Mouse (Mus musculus): Measurements from ENCODE around the gene Olfr569. TPM values are rescaled to one million over a fixed set of nuclear protein-coding genes. Genes with fewer than 3 reads are reported as not detected.

The Olfr569 gene
- polyA plus RNA-seq (2015; fragmentation: Nextera tagmentation; extraction: Ambion mirVana) = not detected in 2 replicates

DNA sequence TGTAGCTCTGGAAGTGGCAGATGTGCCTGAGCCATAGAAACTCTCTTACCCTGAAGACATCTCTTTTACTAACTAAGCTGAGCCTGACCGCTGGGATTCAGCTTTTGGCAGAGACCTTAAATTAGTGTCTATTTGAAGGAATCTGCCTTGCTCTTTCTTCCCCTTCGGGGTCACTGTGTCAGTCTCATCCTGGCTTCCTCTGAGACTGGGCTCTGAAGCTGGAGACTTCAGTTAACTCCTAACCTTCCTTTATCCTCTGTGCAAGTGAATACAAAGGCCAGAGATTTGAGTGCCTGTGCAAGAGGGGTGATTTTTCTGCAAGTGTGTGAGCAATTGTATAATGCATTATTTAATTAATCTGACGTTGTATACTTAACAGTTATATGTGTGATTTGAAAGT is at the start of gene Olfr569:
Gene Olfr569 (minus strand): TSS at position 101 of the 400 bp plus-strand sequence.

GRCm38 (mm10) chr7:102924109-102924508 is 33.4 kb upstream of the Olfr569 start, which contains the start of gene Olfr572:
Olfr572 (plus strand) TSS chr7:102924409.

DNA sequence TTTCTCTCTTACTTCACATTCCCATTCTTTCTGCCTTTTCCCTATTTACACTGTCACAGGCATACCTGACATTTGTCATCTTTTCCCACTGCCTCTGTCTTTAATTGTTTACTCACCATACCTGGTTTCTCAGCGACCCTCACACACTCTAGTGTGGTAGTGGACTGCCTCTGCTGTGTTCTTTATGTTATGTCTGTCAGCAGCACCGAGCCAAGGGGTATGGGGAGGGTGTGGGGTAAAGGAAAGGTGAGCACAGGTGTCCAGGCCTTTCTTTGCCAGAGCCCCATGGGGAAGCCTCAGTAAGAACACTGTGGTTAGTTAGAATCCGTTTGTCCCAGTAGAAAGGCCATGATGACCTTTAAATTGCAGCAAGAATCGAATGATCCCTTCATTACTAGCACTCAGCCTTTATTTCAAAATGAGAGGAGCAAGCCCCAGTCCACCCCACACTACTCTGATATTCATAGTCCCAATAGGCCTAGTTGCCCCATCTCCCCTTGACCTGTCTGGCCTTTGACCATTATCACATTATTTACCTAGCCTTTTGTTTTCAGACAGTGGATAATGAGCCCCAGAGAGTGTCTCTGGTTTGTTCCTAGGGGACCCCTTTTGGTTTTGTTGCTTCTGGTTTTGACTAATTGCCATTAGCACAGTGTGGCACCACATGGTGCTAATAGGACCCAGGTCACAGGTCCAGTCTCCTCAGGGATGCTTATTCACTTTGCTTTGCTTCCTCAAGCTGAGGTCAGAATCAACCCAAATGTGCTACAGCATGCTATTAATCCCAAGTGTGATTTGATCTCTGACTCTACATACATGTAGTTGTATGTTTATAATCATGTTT is 26.6 kb upstream of the Olfr569 start, which contains the start of gene Olfr571:
Gene Olfr571 (minus strand): TSS at position 505 of the 844 bp plus-strand sequence.

DNA sequence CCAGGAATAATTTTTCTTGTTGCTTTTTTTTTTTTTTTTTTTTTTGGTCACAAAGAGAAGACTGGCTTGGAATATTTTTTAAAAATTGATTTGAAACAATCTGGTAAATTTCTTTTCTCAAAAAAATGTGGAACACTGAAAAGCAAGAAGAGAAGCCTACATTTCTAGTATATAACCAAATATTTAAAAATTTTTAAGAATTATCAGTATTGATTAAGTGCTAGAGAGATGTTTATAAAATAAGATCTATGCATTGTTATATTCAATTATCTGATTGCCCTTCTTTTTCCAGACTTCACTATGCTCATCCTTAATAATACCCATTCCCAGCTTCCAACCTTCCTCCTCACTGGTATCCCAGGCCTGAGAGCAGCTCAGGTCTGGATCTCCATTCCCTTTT is 13.9 kb downstream of the Olfr569 start, which contains the start of gene Olfr568:
Gene Olfr568 (plus strand): TSS at position 301 of the 400 bp plus-strand sequence.

DNA sequence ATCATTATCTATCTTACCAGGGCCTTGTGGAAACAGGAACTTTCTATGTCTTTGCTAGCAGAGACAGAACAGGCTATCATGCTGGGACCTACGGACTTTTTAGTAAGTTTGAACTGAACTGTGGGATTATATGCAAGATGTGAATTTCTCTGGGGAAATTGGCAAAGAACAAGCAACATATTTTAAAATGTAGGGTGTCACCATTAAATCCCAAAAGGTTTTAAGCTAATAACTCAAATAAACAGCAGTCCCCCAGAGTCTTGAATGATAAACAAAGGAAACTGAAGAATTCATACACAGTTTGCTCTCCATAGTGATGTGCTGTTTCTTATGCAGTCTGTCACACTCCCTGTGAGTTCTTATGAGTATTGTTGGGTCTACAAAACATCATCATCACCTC is 32.0 kb downstream of the Olfr569 start, which contains the start of gene Olfr566:
Gene Olfr566 (minus strand): TSS at position 101 of the 400 bp plus-strand sequence.

Other genes starting within 250 kb of the Olfr569 start
- gene Olfr555, start 232.1 kb downstream of the Olfr569 start, polyA plus RNA-seq (2015; fragmentation: Nextera tagmentation; extraction: Ambion mirVana) = not detected in 2 replicates
- not detected in 2 replicates for gene Olfr556, start 226.0 kb downstream of the Olfr569 start, polyA plus RNA-seq (2015; fragmentation: Nextera tagmentation; extraction: Ambion mirVana)
- 17.6 and 21.1 TPM in 2 replicates for gene Trim68, start 203.6 kb downstream of the Olfr569 start, polyA plus RNA-seq (2015; fragmentation: Nextera tagmentation; extraction: Ambion mirVana)
- gene Olfr557, start 195.0 kb downstream of the Olfr569 start, polyA plus RNA-seq (2015; fragmentation: Nextera tagmentation; extraction: Ambion mirVana) = not detected in 2 replicates
- gene Olfr558, start 188.7 kb downstream of the Olfr569 start, polyA plus RNA-seq (2015; fragmentation: Nextera tagmentation; extraction: Ambion mirVana) = 0.28 and 0.49 TPM in 2 replicates
- gene Olfr33, start 171.8 kb downstream of the Olfr569 start, polyA plus RNA-seq (2015; fragmentation: Nextera tagmentation; extraction: Ambion mirVana) = not detected in 2 replicates
- gene Olfr559, start 163.4 kb downstream of the Olfr569 start, polyA plus RNA-seq (2015; fragmentation: Nextera tagmentation; extraction: Ambion mirVana) = not detected in 2 replicates
- 0.11 TPM in 1 of 2 replicates, not detected in the other for gene Olfr560, start 131.5 kb downstream of the Olfr569 start, polyA plus RNA-seq (2015; fragmentation: Nextera tagmentation; extraction: Ambion mirVana)
- gene Olfr78, start 131.4 kb downstream of the Olfr569 start, polyA plus RNA-seq (2015; fragmentation: Nextera tagmentation; extraction: Ambion mirVana) = 5.3 and 6.3 TPM in 2 replicates
- gene Olfr561, start 119.7 kb downstream of the Olfr569 start, polyA plus RNA-seq (2015; fragmentation: Nextera tagmentation; extraction: Ambion mirVana) = not detected in 2 replicates
- not detected in 2 replicates for gene Olfr564, start 87.4 kb downstream of the Olfr569 start, polyA plus RNA-seq (2015; fragmentation: Nextera tagmentation; extraction: Ambion mirVana)
- gene Olfr566, start 32.1 kb downstream of the Olfr569 start, polyA plus RNA-seq (2015; fragmentation: Nextera tagmentation; extraction: Ambion mirVana) = not detected in 2 replicates
- not detected in 2 replicates for gene Olfr568, start 13.8 kb downstream of the Olfr569 start, polyA plus RNA-seq (2015; fragmentation: Nextera tagmentation; extraction: Ambion mirVana)
- gene Olfr570, start 3.7 kb upstream of the Olfr569 start, polyA plus RNA-seq (2015; fragmentation: Nextera tagmentation; extraction: Ambion mirVana) = not detected in 2 replicates
- not detected in 2 replicates for gene Olfr571, start 26.7 kb upstream of the Olfr569 start, polyA plus RNA-seq (2015; fragmentation: Nextera tagmentation; extraction: Ambion mirVana)
- gene Olfr572, start 33.5 kb upstream of the Olfr569 start, polyA plus RNA-seq (2015; fragmentation: Nextera tagmentation; extraction: Ambion mirVana) = not detected in 2 replicates
- gene Olfr573-ps1, start 51.7 kb upstream of the Olfr569 start, polyA plus RNA-seq (2015; fragmentation: Nextera tagmentation; extraction: Ambion mirVana) = not detected in 2 replicates
- gene Olfr574, start 57.6 kb upstream of the Olfr569 start, polyA plus RNA-seq (2015; fragmentation: Nextera tagmentation; extraction: Ambion mirVana) = not detected in 2 replicates
- not detected in 2 replicates for gene Olfr575, start 67.9 kb upstream of the Olfr569 start, polyA plus RNA-seq (2015; fragmentation: Nextera tagmentation; extraction: Ambion mirVana)
- gene Olfr576, start 71.8 kb upstream of the Olfr569 start, polyA plus RNA-seq (2015; fragmentation: Nextera tagmentation; extraction: Ambion mirVana) = not detected in 2 replicates
- not detected in 2 replicates for gene Olfr577, start 85.1 kb upstream of the Olfr569 start, polyA plus RNA-seq (2015; fragmentation: Nextera tagmentation; extraction: Ambion mirVana)
- not detected in 2 replicates for gene Olfr578, start 98.4 kb upstream of the Olfr569 start, polyA plus RNA-seq (2015; fragmentation: Nextera tagmentation; extraction: Ambion mirVana)
- gene Olfr582, start 147.1 kb upstream of the Olfr569 start, polyA plus RNA-seq (2015; fragmentation: Nextera tagmentation; extraction: Ambion mirVana) = not detected in 2 replicates
- not detected in 2 replicates for gene Olfr583, start 160.4 kb upstream of the Olfr569 start, polyA plus RNA-seq (2015; fragmentation: Nextera tagmentation; extraction: Ambion mirVana)
- gene Olfr584, start 191.0 kb upstream of the Olfr569 start, polyA plus RNA-seq (2015; fragmentation: Nextera tagmentation; extraction: Ambion mirVana) = not detected in 2 replicates
- not detected in 2 replicates for gene Olfr585, start 206.8 kb upstream of the Olfr569 start, polyA plus RNA-seq (2015; fragmentation: Nextera tagmentation; extraction: Ambion mirVana)
- gene Olfr586, start 234.8 kb upstream of the Olfr569 start, polyA plus RNA-seq (2015; fragmentation: Nextera tagmentation; extraction: Ambion mirVana) = not detected in 2 replicates
- gene Olfr588-ps1, start 250.0 kb upstream of the Olfr569 start, polyA plus RNA-seq (2015; fragmentation: Nextera tagmentation; extraction: Ambion mirVana) = not detected in 2 replicates